Mouse (Mus musculus): Measurements from ENCODE around the gene Kcnh1. TPM values are rescaled to one million over a fixed set of nuclear protein-coding genes. Genes with fewer than 3 reads are reported as not detected.

Gene Kcnh1
- polyA plus RNA-seq, 1 experiment from 2014 or later: 0.27 TPM

DNA sequence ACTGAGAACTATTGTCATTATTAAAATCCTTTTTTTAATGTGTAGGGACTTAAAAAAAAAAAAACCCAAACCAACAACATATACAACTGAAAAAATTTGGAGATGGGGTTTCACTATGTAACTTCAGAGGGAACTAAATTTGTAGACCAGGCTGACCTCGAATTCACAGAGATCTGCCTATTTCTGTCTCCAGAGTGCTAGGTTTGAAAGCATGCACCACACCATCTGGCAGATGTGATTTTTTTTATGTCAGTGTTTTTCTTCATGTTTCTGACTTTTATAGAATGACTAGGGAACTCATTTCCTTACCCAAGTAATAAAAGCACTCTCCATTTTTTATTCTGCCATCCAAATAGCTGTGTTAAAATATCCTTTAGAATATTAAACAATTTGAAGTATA, 42.1 kb downstream of the Kcnh1 start:
- H3K4me3 ChIP-seq (ENCODE audit: low read depth, low read length): no peak overlapping the region
- H3K36me3 ChIP-seq (ENCODE audit: control insufficient read depth, insufficient read depth, low read length): no peaks in the 10 kb centered on the region
- TF ChIP-seq CTCF (IDR thresholded peaks at IDR 0.05; ENCODE audit: low read depth): no peak
- TF ChIP-seq EP300 (optimal IDR thresholded peaks at IDR 0.05): no peak
- 0 out of 2 replicates have a peak, but pooled peaks cover 3% of the 10 kb centered on the region for H3K9me3 ChIP-seq (ENCODE audit: control insufficient read depth, low read length)
- no peaks in the 10 kb centered on the region for H3K4me1 ChIP-seq (replicated peaks; ENCODE audit: control insufficient read depth, insufficient read depth)
- no peak overlapping the region for H3K4me2 ChIP-seq (replicated peaks; ENCODE audit: low read depth)
- H3K27ac ChIP-seq (replicated peaks): no peak overlapping the region
- WGBS: 50% methylated on average over 1 of the region's 1 CpGs
- no peaks in the 10 kb centered on the region for H3K27me3 ChIP-seq (ENCODE audit: control insufficient read depth, insufficient read depth, low read length)
- DNase-seq (ENCODE audit: low spot score) (no peak), ATAC-seq (ENCODE audit: low FRiP score, low TSS enrichment) (no peak)
- no peak overlapping the region for H3K9ac ChIP-seq (ENCODE audit: low read length)

- Histone ChIP-seq H3K9me3 (ENCODE audit: control insufficient read depth, low read length) (no peaks in the 10 kb centered on the region), H3K27me3 (ENCODE audit: control insufficient read depth, insufficient read depth, low read length) (no peaks in the 10 kb centered on the region), H3K9ac (ENCODE audit: low read length) (no peak overlapping the region), H3K4me2 (replicated peaks; ENCODE audit: low read depth) (no peak overlapping the region), H3K4me3 (ENCODE audit: low read depth, low read length) (no peak overlapping the region), H3K36me3 (ENCODE audit: control insufficient read depth, insufficient read depth, low read length) (no peaks in the 10 kb centered on the region), H3K4me1 (replicated peaks; ENCODE audit: control insufficient read depth, insufficient read depth) (no peaks in the 10 kb centered on the region), H3K27ac (replicated peaks) (no peak overlapping the region)
- no peak for ATAC-seq (ENCODE audit: low FRiP score, low TSS enrichment)
- WGBS: 72% methylated on average over 3 of the region's 3 CpGs
- no peak for DNase-seq (ENCODE audit: low spot score)
- TF ChIP-seq CTCF (IDR thresholded peaks at IDR 0.05; ENCODE audit: low read depth): no peak
- no peak for TF ChIP-seq EP300 (optimal IDR thresholded peaks at IDR 0.05)
Observed at GRCm38 (mm10) chr1:192246836-192247235, 56.3 kb downstream of the Kcnh1 start.

GRCm38 (mm10) chr1:192259146-192259545, 68.6 kb downstream of the Kcnh1 start:
- WGBS: 76% methylated on average over 5 of the region's 5 CpGs

DNA sequence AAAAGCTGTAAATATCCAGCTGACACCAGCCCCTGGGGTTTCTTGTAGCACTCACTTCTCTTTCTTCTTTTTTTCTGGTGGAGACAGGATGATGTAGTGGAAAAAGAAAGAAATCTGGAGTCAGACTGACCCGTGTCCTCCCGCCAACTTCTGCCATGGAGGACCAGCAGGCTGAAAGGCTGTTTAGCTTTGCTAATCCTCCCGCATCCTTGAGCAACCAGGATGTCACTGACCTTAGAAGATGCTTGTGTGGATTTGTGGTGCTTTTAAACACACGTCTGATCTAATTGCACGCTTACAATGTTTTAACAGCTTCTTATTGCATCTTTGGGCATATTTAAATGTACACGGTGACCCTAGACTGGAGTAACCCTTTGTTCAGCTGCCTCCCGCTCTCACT, 69.0 kb downstream of the Kcnh1 start:
- H3K27ac ChIP-seq (replicated peaks): no peak overlapping the region
- H3K9me3 ChIP-seq (ENCODE audit: control insufficient read depth, low read length): no peaks in the 10 kb centered on the region
- ATAC-seq (ENCODE audit: low FRiP score, low TSS enrichment) (no peak), DNase-seq (ENCODE audit: low spot score) (no peak)
- H3K9ac ChIP-seq (ENCODE audit: low read length): no peak overlapping the region
- no peaks in the 10 kb centered on the region for H3K27me3 ChIP-seq (ENCODE audit: control insufficient read depth, insufficient read depth, low read length)
- TF ChIP-seq CTCF (IDR thresholded peaks at IDR 0.05; ENCODE audit: low read depth) (no peak), EP300 (optimal IDR thresholded peaks at IDR 0.05) (no peak)
- no peak overlapping the region for H3K4me3 ChIP-seq (ENCODE audit: low read depth, low read length)
- H3K36me3 ChIP-seq (ENCODE audit: control insufficient read depth, insufficient read depth, low read length): no peaks in the 10 kb centered on the region
- 49% methylated on average over 7 of the region's 7 CpGs for WGBS
- H3K4me1 ChIP-seq (replicated peaks; ENCODE audit: control insufficient read depth, insufficient read depth): no peaks in the 10 kb centered on the region
- H3K4me2 ChIP-seq (replicated peaks; ENCODE audit: low read depth): no peak overlapping the region

More at GRCm38 (mm10) chr1:192259146-192259545, 68.6 kb downstream of the Kcnh1 start:
- no peak for DNase-seq (ENCODE audit: low spot score)
- Histone ChIP-seq H3K4me1 (replicated peaks; ENCODE audit: control insufficient read depth, insufficient read depth) (no peaks in the 10 kb centered on the region), H3K9me3 (ENCODE audit: control insufficient read depth, low read length) (no peaks in the 10 kb centered on the region), H3K4me2 (replicated peaks; ENCODE audit: low read depth) (no peak overlapping the region), H3K27ac (replicated peaks) (no peak overlapping the region), H3K36me3 (ENCODE audit: control insufficient read depth, insufficient read depth, low read length) (no peaks in the 10 kb centered on the region), H3K9ac (ENCODE audit: low read length) (no peak overlapping the region), H3K27me3 (ENCODE audit: control insufficient read depth, insufficient read depth, low read length) (no peaks in the 10 kb centered on the region), H3K4me3 (ENCODE audit: low read depth, low read length) (no peak overlapping the region)
- no peak for ATAC-seq (ENCODE audit: low FRiP score, low TSS enrichment)
- TF ChIP-seq EP300 (optimal IDR thresholded peaks at IDR 0.05): no peak

GRCm38 (mm10) chr1:192265704-192266103, 75.1 kb downstream of the Kcnh1 start:
- Histone ChIP-seq H3K27ac (replicated peaks) (no peak overlapping the region), H3K36me3 (ENCODE audit: control insufficient read depth, insufficient read depth, low read length) (no peaks in the 10 kb centered on the region), H3K9me3 (ENCODE audit: control insufficient read depth, low read length) (no peaks in the 10 kb centered on the region), H3K27me3 (ENCODE audit: control insufficient read depth, insufficient read depth, low read length) (no peaks in the 10 kb centered on the region), H3K9ac (ENCODE audit: low read length) (no peak overlapping the region), H3K4me1 (replicated peaks; ENCODE audit: control insufficient read depth, insufficient read depth) (no peaks in the 10 kb centered on the region), H3K4me2 (replicated peaks; ENCODE audit: low read depth) (no peak overlapping the region), H3K4me3 (ENCODE audit: low read depth, low read length) (no peak overlapping the region)
- no peak for TF ChIP-seq EP300 (optimal IDR thresholded peaks at IDR 0.05)
- TF ChIP-seq CTCF (IDR thresholded peaks at IDR 0.05; ENCODE audit: low read depth): no peak
- ATAC-seq (ENCODE audit: low FRiP score, low TSS enrichment): no peak
- no peak for DNase-seq (ENCODE audit: low spot score)
- WGBS: 100% methylated on average over 1 of the region's 1 CpGs

- Histone ChIP-seq H3K36me3 (ENCODE audit: control insufficient read depth, insufficient read depth, low read length) (no peaks in the 10 kb centered on the region), H3K4me1 (replicated peaks; ENCODE audit: control insufficient read depth, insufficient read depth) (no peaks in the 10 kb centered on the region), H3K4me2 (replicated peaks; ENCODE audit: low read depth) (no peak overlapping the region), H3K9me3 (ENCODE audit: control insufficient read depth, low read length) (no peaks in the 10 kb centered on the region), H3K9ac (ENCODE audit: low read length) (no peak overlapping the region), H3K4me3 (ENCODE audit: low read depth, low read length) (no peak overlapping the region), H3K27ac (replicated peaks) (no peak overlapping the region), H3K27me3 (ENCODE audit: control insufficient read depth, insufficient read depth, low read length) (no peaks in the 10 kb centered on the region)
- ATAC-seq (ENCODE audit: low FRiP score, low TSS enrichment) (no peak), DNase-seq (ENCODE audit: low spot score) (no peak)
- TF ChIP-seq CTCF (IDR thresholded peaks at IDR 0.05; ENCODE audit: low read depth) (no peak), EP300 (optimal IDR thresholded peaks at IDR 0.05) (no peak)
- 72% methylated on average over 6 of the region's 6 CpGs for WGBS
Observed at GRCm38 (mm10) chr1:192266956-192267355, 76.4 kb downstream of the Kcnh1 start.

All from stomach, postnatal 0 days (tissue).